In genomic region chr3:32399931-32400330, GRCm38 (mm10) we compare ENCODE assay signal across 8 mouse cellular contexts. TPM values are rescaled to one million over a fixed set of nuclear protein-coding genes. Genes with fewer than 3 reads are reported as not detected.
DNase-seq lines count a peak whose midpoint lies in the region; ATAC-seq and TF ChIP-seq lines count a peak whose summit lies in the region.
"Had no signal": no experiment of that assay in that cellular context is flagged by ENCODE, and none has a peak within 500 bp of the region (broad histone marks: within the 10 kb centered on the region; RNA-seq: fewer than 3 reads in every experiment).

No protein-coding gene starts in this region.

- no peak for TF ChIP-seq CTCF in kidney, adult 2 months (conservative IDR thresholded peaks at IDR 0.05; ENCODE audit: insufficient read depth, insufficient read length, low read depth, low read length)
- no peak for TF ChIP-seq CTCF in cerebellum, adult 2 months (IDR thresholded peaks at IDR 0.05; ENCODE audit: borderline replicate concordance, insufficient read depth, low read depth, low read length)

- peaks cover 31% of the 10 kb centered on the region for H3K4me1 ChIP-seq in kidney, adult 2 months (ENCODE audit: control insufficient read depth, insufficient read depth, low read length)
- H3K4me1 ChIP-seq in cerebellum, adult 2 months (ENCODE audit: control insufficient read depth, insufficient read depth, low read length): peaks cover 14% of the 10 kb centered on the region

- H3K27ac ChIP-seq in kidney, adult 2 months (ENCODE audit: insufficient read depth, low read depth, low read length): no peak overlapping the region
- H3K27ac ChIP-seq in cerebellum, adult 2 months (ENCODE audit: insufficient read depth, low read length): no peak overlapping the region

- H3K4me3 ChIP-seq in kidney, adult 2 months (ENCODE audit: insufficient read depth, low read depth, low read length): no peak overlapping the region
- H3K4me3 ChIP-seq in cerebellum, adult 2 months (replicated peaks; ENCODE audit: insufficient read depth, low read depth, low read length): no peak overlapping the region

- no peak for TF ChIP-seq POLR2A in kidney, adult 2 months (IDR thresholded peaks at IDR 0.05; ENCODE audit: low read depth, low read length)
- no peak for TF ChIP-seq POLR2A in cerebellum, adult 2 months (IDR thresholded peaks at IDR 0.05; ENCODE audit: borderline replicate concordance, insufficient read depth, low read length)

- 24% methylated on average over 2 of the region's 2 CpGs for WGBS in kidney, adult 2 months
- 36% methylated on average over 2 of the region's 2 CpGs for WGBS in cerebellum, adult 2 months

- H3K27me3 ChIP-seq in kidney, adult 2 months (replicated peaks; ENCODE audit: control insufficient read depth, insufficient read depth, low read length): no peaks in the 10 kb centered on the region
- no peaks in the 10 kb centered on the region for H3K27me3 ChIP-seq in cerebellum, adult 2 months (ENCODE audit: control insufficient read depth, insufficient read depth, low read length)

- peak; percentile 20 for ATAC-seq in granulocyte monocyte progenitor cell, adult 5-6 weeks (replicated peaks; ENCODE audit: poor library complexity, severe bottlenecking)

- H3K36me3 ChIP-seq in kidney, adult 2 months (ENCODE audit: control insufficient read depth, insufficient read depth, low read length): no peaks in the 10 kb centered on the region

- peak; percentile 21 for DNase-seq in kidney, adult 2 months
- DNase-seq in kidney, adult 18-20 months: no peak
- DNase-seq in thymus, postnatal 0 days (ENCODE audit: low spot score): peak; percentile 3
- DNase-seq in thymus, adult 18-20 months: no peak
- DNase-seq in cerebellum, adult 2 months: no peak
- no peak for DNase-seq in retina, postnatal 1 day
- DNase-seq: liver had no signal

RNA-seq across cellular contexts. Expression of gene Pik3ca, which starts 2.5 kb away (rescaled TPM):
- polyA plus RNA-seq in kidney, adult 2 months (2012; rRNA removed): 7.9 and 10.2 TPM in 2 replicates
- 12.7 and 13.3 TPM in 2 replicates for polyA plus RNA-seq in thymus, postnatal 0 days (2015; fragmentation: Nextera tagmentation; extraction: Ambion mirVana)
- total RNA-seq in granulocyte monocyte progenitor cell, adult 5-6 weeks (2014; fragmentation: Nextera tagmentation): 17.8 and 41.0 TPM in 2 replicates
- total RNA-seq in granulocyte monocyte progenitor cell, adult 5-6 weeks (2017): 21.0 and 25.3 TPM in 2 replicates
- 29.0 and 29.7 TPM in 2 replicates for polyA plus RNA-seq in cerebellum, adult 2 months (2012; rRNA removed)

RNA-seq across cellular contexts. Expression of gene Zmat3, which starts 34.1 kb away (rescaled TPM):
- polyA plus RNA-seq in kidney, adult 2 months (2012; rRNA removed): 9.5 and 9.9 TPM in 2 replicates
- polyA plus RNA-seq in thymus, postnatal 0 days (2015; fragmentation: Nextera tagmentation; extraction: Ambion mirVana): 2.5 and 2.8 TPM in 2 replicates
- total RNA-seq in granulocyte monocyte progenitor cell, adult 5-6 weeks (2014; fragmentation: Nextera tagmentation): 0.97 and 0.98 TPM in 2 replicates
- total RNA-seq in granulocyte monocyte progenitor cell, adult 5-6 weeks (2017): under 0.01 and 0.22 TPM in 2 replicates
- polyA plus RNA-seq in cerebellum, adult 2 months (2012; rRNA removed): 43.8 and 44.8 TPM in 2 replicates

Comparison
In these comparisons a context has a peak if more than half of its experiments do, and no peak if none do; other contexts are left out.
1. DNase-seq: peak in kidney, adult 2 months (single experiment) and thymus, postnatal 0 days (single experiment); none in kidney, adult 18-20 months (single experiment), thymus, adult 18-20 months (0 of 2), cerebellum, adult 2 months (0 of 2) and retina, postnatal 1 day (single experiment).